19 mouse cellular contexts compared by ENCODE assay signal in genomic region chr1:54824106-54824808, GRCm38 (mm10).
A peak's percentile ranks its signal among the peaks of the same experiment; 100 is the strongest.
DNase-seq lines count a peak whose midpoint lies in the region; ATAC-seq lines count a peak whose summit lies in the region.
"Had no signal": no experiment of that assay in that cellular context is flagged by ENCODE, and none has a peak within 500 bp of the region (broad histone marks: within the 10 kb centered on the region; RNA-seq: fewer than 3 reads in every experiment).

No protein-coding gene starts in this region.

- peaks cover 26% of the 10 kb centered on the region for H3K4me1 ChIP-seq in kidney, embryonic 15.5 days
- H3K4me1 ChIP-seq: hindbrain, embryonic 12.5 days had no signal

- no peak overlapping the region for H3K4me2 ChIP-seq in kidney, embryonic 15.5 days
- H3K4me2 ChIP-seq: embryonic facial prominence, embryonic 13.5 days; forebrain, embryonic 12.5 days; hindbrain, embryonic 12.5 days had no signal

- WGBS in kidney, embryonic 15.5 days, result 39% methylated on average over 14 of the region's 14 CpGs

- H3K9me3 ChIP-seq in kidney, embryonic 15.5 days (replicated peaks), result no peaks in the 10 kb centered on the region
- H3K9me3 ChIP-seq: embryonic facial prominence, embryonic 13.5 days; forebrain, embryonic 12.5 days; hindbrain, embryonic 12.5 days had no signal

- no peak overlapping the region for H3K27ac ChIP-seq in kidney, embryonic 15.5 days
- H3K27ac ChIP-seq: embryonic facial prominence, embryonic 13.5 days; forebrain, embryonic 12.5 days; hindbrain, embryonic 12.5 days had no signal

- DNase-seq in heart, adult 11 months, result peak; percentile 85
- no peak for DNase-seq in heart, adult 18-20 months
- no peak for DNase-seq in kidney, postnatal 4 days
- DNase-seq in NIH3T3 (ENCODE audit: low read depth), result peak; percentile 17
- DNase-seq in mesoderm, embryonic 11.5 days (ENCODE audit: low read depth, low spot score), result peak; percentile 28
- DNase-seq: adrenal gland, postnatal 10 days; cerebellum, adult 11 months; cerebellum, adult 8-10 months; cerebellum, postnatal 14 days; gastrocnemius, postnatal 10 days; heart, postnatal 10 days; heart, postnatal 4 days had no signal

- no peak overlapping the region for H3K4me3 ChIP-seq in kidney, embryonic 15.5 days (replicated peaks)
- H3K4me3 ChIP-seq: embryonic facial prominence, embryonic 13.5 days; forebrain, embryonic 12.5 days; hindbrain, embryonic 12.5 days had no signal

- no peaks in the 10 kb centered on the region for H3K27me3 ChIP-seq in kidney, embryonic 15.5 days
- H3K27me3 ChIP-seq: CH12.LX; embryonic facial prominence, embryonic 13.5 days; forebrain, embryonic 12.5 days; hindbrain, embryonic 12.5 days had no signal

- ATAC-seq in kidney, embryonic 15.5 days (replicated peaks; ENCODE audit: low FRiP score), result peak; percentile 76
- ATAC-seq: forebrain, embryonic 16.5 days; hindbrain, embryonic 16.5 days had no signal

- no peaks in the 10 kb centered on the region for H3K36me3 ChIP-seq in kidney, embryonic 15.5 days
- H3K36me3 ChIP-seq: forebrain, embryonic 12.5 days; hindbrain, embryonic 12.5 days had no signal

- H3K9ac ChIP-seq in kidney, embryonic 15.5 days, result no peak overlapping the region
- H3K9ac ChIP-seq: embryonic facial prominence, embryonic 13.5 days; forebrain, embryonic 12.5 days; hindbrain, embryonic 12.5 days had no signal

Comparison
In these comparisons a context has a peak if more than half of its experiments do, and no peak if none do; other contexts are left out.
1. DNase-seq: peak in heart, adult 11 months (single experiment), NIH3T3 (single experiment) and mesoderm, embryonic 11.5 days (single experiment); none in heart, adult 18-20 months (0 of 2) and kidney, postnatal 4 days (0 of 2).